Mouse (Mus musculus): Measurements from ENCODE around the gene Arhgap15.

Gene Arhgap15

GRCm38 (mm10) chr2:43783759-43784735 lies 35.4 kb downstream of the Arhgap15 start:
- no peak for DNase-seq

GRCm38 (mm10) chr2:43786101-43786500 lies 37.5 kb downstream of the Arhgap15 start:
- no peak for DNase-seq

- DNase-seq: peak; percentile 78 to 80
Observed at GRCm38 (mm10) chr2:43787141-43787540, 38.5 kb downstream of the Arhgap15 start.

GRCm38 (mm10) chr2:43788484-43788883 lies 39.9 kb downstream of the Arhgap15 start:
- DNase-seq: peak; percentile 8 to 18

- DNase-seq: no peak
Observed at GRCm38 (mm10) chr2:43790049-43790693, 41.5 kb downstream of the Arhgap15 start.

GRCm38 (mm10) chr2:43791575-43791974 lies 43.0 kb downstream of the Arhgap15 start:
- DNase-seq: no peak

- DNase-seq: no peak
Observed at GRCm38 (mm10) chr2:43793105-43793504, 44.5 kb downstream of the Arhgap15 start.

GRCm38 (mm10) chr2:43794700-43795099 lies 46.1 kb downstream of the Arhgap15 start:
- no peak for DNase-seq

- DNase-seq: no peak
Observed at GRCm38 (mm10) chr2:43796448-43796847, 47.8 kb downstream of the Arhgap15 start.

GRCm38 (mm10) chr2:43805960-43806744 lies 57.5 kb downstream of the Arhgap15 start:
- peak; percentile 60 to 73 for DNase-seq

GRCm38 (mm10) chr2:43815896-43816787 lies 67.5 kb downstream of the Arhgap15 start:
- peak; percentile 61 to 63 for DNase-seq

GRCm38 (mm10) chr2:43816788-43817581 lies 68.4 kb downstream of the Arhgap15 start:
- DNase-seq: peak; percentile 95 to 96

GRCm38 (mm10) chr2:43835931-43836330 lies 87.3 kb downstream of the Arhgap15 start:
- no peak for DNase-seq

- peak; percentile 65 to 69 for DNase-seq
Observed at GRCm38 (mm10) chr2:43841644-43842043, 93.0 kb downstream of the Arhgap15 start.

GRCm38 (mm10) chr2:43851195-43851594 lies 102.6 kb downstream of the Arhgap15 start:
- DNase-seq: peak; percentile 53 to 59

GRCm38 (mm10) chr2:43862709-43863108 lies 114.1 kb downstream of the Arhgap15 start:
- no peak for DNase-seq

GRCm38 (mm10) chr2:43902403-43902973 lies 153.9 kb downstream of the Arhgap15 start:
- DNase-seq: peak; percentile 88 to 90

- DNase-seq: no peak
Observed at GRCm38 (mm10) chr2:43907496-43907895, 158.9 kb downstream of the Arhgap15 start.

GRCm38 (mm10) chr2:43914104-43914503 lies 165.5 kb downstream of the Arhgap15 start:
- no peak for DNase-seq

- DNase-seq: no peak
Observed at GRCm38 (mm10) chr2:43923863-43924340, 175.3 kb downstream of the Arhgap15 start.

All from cerebellum, postnatal 10 days (tissue).